Mouse (Mus musculus): ENCODE data around the gene Zbtb20.

The Zbtb20 gene

GRCm38 (mm10) chr16:43402888-43403287 lies 527.2 kb downstream of the Zbtb20 start:
- DNase-seq, result no peak

GRCm38 (mm10) chr16:43405089-43405488 lies 529.4 kb downstream of the Zbtb20 start:
- no peak for DNase-seq

- no peak for DNase-seq
Measured at GRCm38 (mm10) chr16:43407594-43408142, 532.0 kb downstream of the Zbtb20 start.

- DNase-seq, result no peak
Measured at GRCm38 (mm10) chr16:43408622-43409021, 532.9 kb downstream of the Zbtb20 start.

- DNase-seq, result no peak
Measured at GRCm38 (mm10) chr16:43409108-43409909, 533.6 kb downstream of the Zbtb20 start.

GRCm38 (mm10) chr16:43409910-43410612 lies 534.4 kb downstream of the Zbtb20 start:
- DNase-seq, result no peak

- no peak for DNase-seq
Measured at GRCm38 (mm10) chr16:43410613-43410974, 534.9 kb downstream of the Zbtb20 start.

GRCm38 (mm10) chr16:43415864-43416263 lies 540.2 kb downstream of the Zbtb20 start:
- no peak for DNase-seq

GRCm38 (mm10) chr16:43419923-43420322 lies 544.2 kb downstream of the Zbtb20 start:
- DNase-seq, result no peak

- no peak for DNase-seq
Measured at GRCm38 (mm10) chr16:43428955-43429354, 553.3 kb downstream of the Zbtb20 start.

GRCm38 (mm10) chr16:43430030-43430429 lies 554.3 kb downstream of the Zbtb20 start:
- DNase-seq, result no peak

GRCm38 (mm10) chr16:43431514-43432371 lies 556.1 kb downstream of the Zbtb20 start:
- DNase-seq, result no peak

GRCm38 (mm10) chr16:43434941-43435340 lies 559.3 kb downstream of the Zbtb20 start:
- peak; percentile 11 for DNase-seq

GRCm38 (mm10) chr16:43438878-43439371 lies 563.2 kb downstream of the Zbtb20 start:
- DNase-seq, result no peak

- DNase-seq, result no peak
Measured at GRCm38 (mm10) chr16:43441392-43441791, 565.7 kb downstream of the Zbtb20 start.

- no peak for DNase-seq
Measured at GRCm38 (mm10) chr16:43443034-43443433, 567.4 kb downstream of the Zbtb20 start.

- DNase-seq, result no peak
Measured at GRCm38 (mm10) chr16:43448141-43448981, 572.7 kb downstream of the Zbtb20 start.

- DNase-seq, result no peak
Measured at GRCm38 (mm10) chr16:43454370-43454934, 578.8 kb downstream of the Zbtb20 start.

GRCm38 (mm10) chr16:43456446-43457172 lies 580.9 kb downstream of the Zbtb20 start:
- no peak for DNase-seq

- DNase-seq, result no peak
Measured at GRCm38 (mm10) chr16:43457814-43458213, 582.1 kb downstream of the Zbtb20 start.

GRCm38 (mm10) chr16:43458726-43459223 lies 583.1 kb downstream of the Zbtb20 start:
- DNase-seq, result no peak
